Mouse (Mus musculus): ENCODE measurements around the gene Mxra8.

Mxra8 gene

GRCm38 (mm10) chr4:155839483-155839910 lies at the start of gene Mxra8:
Mxra8 (plus strand) TSS chr4:155839680.
- in situ Hi-C loops (cut with MboI; ENCODE audit: low sequenced_read_pairs) = no loop called here

DNA sequence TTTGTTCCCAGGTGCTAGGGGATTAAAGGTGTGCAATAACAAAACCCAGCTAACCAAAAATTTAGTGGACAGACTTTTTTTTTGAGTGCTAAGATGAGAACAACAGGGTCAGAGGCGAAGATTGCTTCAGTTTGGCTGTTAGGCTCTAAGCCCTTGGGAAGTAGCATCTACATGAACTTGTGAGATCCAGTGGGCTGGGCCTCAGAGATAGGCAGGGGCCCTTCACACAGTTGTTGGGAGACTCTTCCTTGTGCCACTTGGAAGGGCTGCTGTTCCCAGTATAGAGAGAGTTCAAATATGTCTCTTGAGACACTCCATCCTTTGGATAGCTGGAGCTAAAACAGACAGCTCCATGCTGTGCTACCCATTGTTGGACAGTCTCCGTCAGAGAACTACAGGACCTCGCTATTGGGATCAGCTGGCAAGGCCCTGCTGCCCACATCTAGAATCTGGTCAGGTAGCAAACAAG lies 49.4 kb upstream of the Mxra8 start, which contains the start of gene Ankrd65:
Gene Ankrd65, plus strand, starts transcription at position 419 of the 469 bp plus-strand sequence.
- in situ Hi-C loops (cut with MboI; ENCODE audit: low sequenced_read_pairs) = no loop called here

GRCm38 (mm10) chr4:155790650-155791161 lies 48.8 kb upstream of the Mxra8 start:
- in situ Hi-C loops (cut with MboI; ENCODE audit: low sequenced_read_pairs) = no loop called here

DNA sequence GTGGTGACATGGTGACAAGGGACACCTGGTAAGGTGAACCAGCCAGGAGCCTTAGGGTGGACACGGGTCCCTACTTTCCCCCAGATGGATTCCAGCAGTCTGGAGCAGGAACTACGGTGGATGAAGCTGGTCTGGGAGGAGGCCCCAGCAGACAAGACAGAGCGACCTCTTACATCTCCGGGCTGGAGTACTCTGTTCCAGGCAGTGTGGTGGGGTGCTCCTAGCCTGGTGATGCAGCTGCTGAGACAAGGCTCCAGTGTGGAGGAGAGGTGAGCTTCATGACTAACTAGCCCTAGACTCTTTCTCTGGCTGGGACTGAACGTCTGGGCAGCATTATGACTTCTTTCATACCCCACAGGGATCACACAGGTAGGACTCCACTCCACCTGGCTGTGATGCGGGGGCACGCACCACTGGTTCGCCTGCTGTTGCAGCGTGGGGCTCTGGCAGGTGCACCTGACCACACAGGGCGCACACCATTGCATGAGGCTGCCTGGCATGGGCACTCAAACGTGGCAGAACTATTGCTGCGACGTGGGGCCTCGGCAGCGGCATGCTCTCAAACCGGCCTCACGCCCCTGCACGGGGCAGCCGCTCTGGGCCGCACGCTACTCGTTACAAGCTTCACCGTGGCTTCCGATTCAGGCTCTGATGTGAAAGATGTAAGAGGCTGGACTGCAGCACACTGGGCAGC lies 48.1 kb upstream of the Mxra8 start:
- in situ Hi-C loops (cut with MboI; ENCODE audit: low sequenced_read_pairs) = no loop called here

DNA sequence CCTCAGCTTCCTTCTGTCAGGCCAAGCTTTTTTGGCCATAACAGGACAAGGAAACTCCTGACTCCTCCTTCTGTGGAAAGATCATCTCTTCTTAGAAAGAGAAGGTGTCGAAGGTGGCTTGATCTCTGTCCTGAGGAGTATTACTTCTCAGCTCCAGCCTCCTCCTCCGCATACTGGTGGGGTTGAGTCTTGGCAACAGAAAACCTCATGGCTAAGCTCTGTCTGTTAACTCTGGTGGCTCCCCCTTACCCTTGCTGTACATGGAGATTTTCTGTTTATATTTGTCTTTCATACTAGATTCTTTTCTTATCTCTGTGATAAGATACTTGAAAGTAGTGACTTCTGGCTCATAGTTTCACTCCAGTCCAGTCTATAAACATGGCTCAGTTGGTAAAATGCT lies 45.8 kb upstream of the Mxra8 start:
- in situ Hi-C loops (cut with MboI; ENCODE audit: low sequenced_read_pairs) = no loop called here

- in situ Hi-C loops (cut with MboI; ENCODE audit: low sequenced_read_pairs) = no loop called here
These were observed 37.4 kb upstream of the Mxra8 start for GRCm38 (mm10) chr4:155802075-155802474.

DNA sequence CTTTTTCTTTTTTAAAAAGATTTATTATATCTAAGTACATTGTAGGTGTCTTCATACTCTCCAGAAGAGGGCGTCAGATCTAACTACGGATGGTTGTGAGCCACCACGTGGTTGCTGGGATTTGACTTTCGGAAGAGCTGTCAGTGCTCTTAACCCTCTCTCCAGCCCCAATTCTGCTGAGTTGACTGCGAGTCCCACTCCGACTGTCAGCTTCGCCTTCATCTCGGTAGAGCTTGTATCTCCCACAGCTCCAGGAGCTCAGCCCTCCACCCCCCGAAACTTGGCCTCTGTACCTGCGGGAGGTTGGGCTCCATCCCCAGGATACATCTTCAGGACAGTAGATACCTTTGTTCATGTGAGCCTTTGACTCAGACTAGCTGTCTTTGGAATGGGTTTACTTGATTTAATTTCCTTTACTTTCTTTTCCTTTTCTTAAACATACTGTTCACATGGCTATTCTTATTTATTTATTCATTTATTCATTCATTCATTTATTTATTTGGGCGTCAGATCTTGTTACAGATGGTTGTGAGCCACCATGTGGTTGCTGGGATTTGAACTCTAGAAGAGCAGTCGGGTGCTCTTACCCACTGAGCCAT lies 36.6 kb upstream of the Mxra8 start, which contains the start of gene Mrpl20:
Gene Mrpl20, plus strand, starts transcription at position 138 of the 599 bp plus-strand sequence.
- in situ Hi-C loops (cut with MboI; ENCODE audit: low sequenced_read_pairs) = no loop called here

- in situ Hi-C loops (cut with MboI; ENCODE audit: low sequenced_read_pairs) = no loop called here
These were observed 36.0 kb upstream of the Mxra8 start for GRCm38 (mm10) chr4:155803340-155804041.

DNA sequence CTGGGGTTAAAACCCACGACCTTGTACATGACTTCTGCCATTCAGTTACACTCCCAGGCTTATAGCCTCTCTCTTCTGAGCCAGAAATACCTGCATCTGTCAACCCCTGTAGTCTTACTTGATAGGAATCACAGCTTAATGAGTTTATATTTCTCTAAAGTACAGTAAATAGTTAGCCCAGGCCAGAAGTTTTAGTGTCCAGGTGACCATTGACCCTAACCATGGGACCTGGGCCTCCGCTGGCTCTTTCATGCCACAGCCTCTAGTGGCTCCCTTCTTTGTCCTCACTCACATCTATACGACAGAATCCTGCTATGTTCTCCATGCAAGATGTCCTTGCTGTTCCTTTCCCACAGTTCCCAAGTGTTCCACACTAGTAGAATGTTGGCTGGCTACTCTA lies 31.6 kb upstream of the Mxra8 start:
- in situ Hi-C loops (cut with MboI; ENCODE audit: low sequenced_read_pairs) = no loop called here

GRCm38 (mm10) chr4:155811929-155812664 lies 27.4 kb upstream of the Mxra8 start, which contains the start of gene Ccnl2:
Ccnl2 (plus strand) TSS chr4:155812489.
- in situ Hi-C loops (cut with MboI; ENCODE audit: low sequenced_read_pairs) = no loop called here

DNA sequence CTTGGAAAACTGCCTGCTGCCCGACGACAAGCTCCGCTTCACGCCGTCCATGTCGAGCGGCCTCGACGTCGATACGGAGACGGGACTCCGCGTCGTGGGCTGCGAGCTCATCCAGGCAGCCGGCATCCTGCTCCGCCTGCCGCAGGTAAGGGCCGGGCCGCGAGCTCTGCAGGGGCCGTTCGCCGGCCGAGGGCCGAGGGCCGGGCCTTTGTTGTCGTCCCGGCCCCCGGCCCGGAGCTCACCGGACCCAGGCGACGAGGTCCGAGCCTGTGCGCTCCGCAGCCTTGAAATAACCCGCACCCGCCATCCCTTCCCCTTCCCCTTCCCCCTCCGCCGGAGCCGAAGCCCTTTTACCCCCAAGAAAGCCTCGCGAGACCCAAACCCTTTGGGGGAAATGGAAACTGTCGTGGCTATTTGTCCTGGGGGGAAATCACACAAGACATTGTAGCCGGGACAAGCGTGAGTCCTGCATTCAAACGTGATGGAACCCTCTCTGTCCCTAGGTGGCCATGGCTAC lies 26.8 kb upstream of the Mxra8 start:
- in situ Hi-C loops (cut with MboI; ENCODE audit: low sequenced_read_pairs) = no loop called here

DNA sequence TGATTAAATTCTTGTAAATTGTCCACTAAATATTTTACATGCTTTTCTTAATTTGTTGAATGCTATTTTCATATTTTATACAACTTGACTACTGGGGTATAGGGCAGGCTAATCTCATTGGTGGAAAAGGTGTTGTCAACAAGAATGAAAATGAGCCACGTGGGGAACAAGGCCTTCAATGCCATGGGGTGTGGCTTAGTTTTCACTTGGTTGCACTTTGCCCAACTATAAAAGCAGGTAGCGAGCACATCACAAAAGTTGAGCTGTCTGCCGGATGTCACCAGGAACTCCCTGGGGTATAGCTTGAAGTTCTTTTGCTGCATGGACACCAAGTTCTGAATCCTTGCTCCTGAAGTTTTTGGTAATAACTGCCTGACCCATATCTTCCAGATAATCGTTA lies 21.9 kb upstream of the Mxra8 start:
- in situ Hi-C loops (cut with MboI; ENCODE audit: low sequenced_read_pairs) = no loop called here

DNA sequence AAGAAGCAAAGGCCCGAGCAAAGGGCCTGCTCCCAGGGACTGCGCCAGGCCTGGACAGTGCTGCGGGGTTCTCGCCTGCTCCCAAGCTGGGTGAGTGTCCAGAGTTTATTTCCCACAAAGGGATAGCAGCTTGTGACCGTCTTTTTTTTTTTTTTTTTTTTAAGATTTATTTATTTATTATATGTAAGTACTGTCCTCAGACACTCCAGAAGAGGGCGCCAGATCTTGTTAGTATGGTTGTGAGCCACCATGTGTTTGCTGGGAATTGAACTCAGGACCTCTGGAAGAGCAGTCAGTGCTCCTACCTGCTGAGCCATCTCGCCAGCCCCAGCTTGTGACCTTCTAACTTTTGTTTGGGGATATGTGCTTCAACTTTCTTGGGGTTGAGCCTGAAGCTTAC lies 18.5 kb upstream of the Mxra8 start:
- in situ Hi-C loops (cut with MboI; ENCODE audit: low sequenced_read_pairs) = no loop called here

GRCm38 (mm10) chr4:155823443-155823842 lies 16.0 kb upstream of the Mxra8 start:
- in situ Hi-C loops (cut with MboI; ENCODE audit: low sequenced_read_pairs) = no loop called here

- in situ Hi-C loops (cut with MboI; ENCODE audit: low sequenced_read_pairs) = no loop called here
These were observed 9.6 kb upstream of the Mxra8 start for GRCm38 (mm10) chr4:155829866-155830265.

GRCm38 (mm10) chr4:155830596-155830995 lies 8.9 kb upstream of the Mxra8 start:
- in situ Hi-C loops (cut with MboI; ENCODE audit: low sequenced_read_pairs) = no loop called here

GRCm38 (mm10) chr4:155831205-155831766 lies 8.2 kb upstream of the Mxra8 start, which contains the start of gene Aurkaip1:
Aurkaip1 (plus strand) TSS chr4:155831272.
- in situ Hi-C loops (cut with MboI; ENCODE audit: low sequenced_read_pairs) = no loop called here

GRCm38 (mm10) chr4:155831831-155832230 lies 7.6 kb upstream of the Mxra8 start:
- in situ Hi-C loops (cut with MboI; ENCODE audit: low sequenced_read_pairs) = no loop called here

DNA sequence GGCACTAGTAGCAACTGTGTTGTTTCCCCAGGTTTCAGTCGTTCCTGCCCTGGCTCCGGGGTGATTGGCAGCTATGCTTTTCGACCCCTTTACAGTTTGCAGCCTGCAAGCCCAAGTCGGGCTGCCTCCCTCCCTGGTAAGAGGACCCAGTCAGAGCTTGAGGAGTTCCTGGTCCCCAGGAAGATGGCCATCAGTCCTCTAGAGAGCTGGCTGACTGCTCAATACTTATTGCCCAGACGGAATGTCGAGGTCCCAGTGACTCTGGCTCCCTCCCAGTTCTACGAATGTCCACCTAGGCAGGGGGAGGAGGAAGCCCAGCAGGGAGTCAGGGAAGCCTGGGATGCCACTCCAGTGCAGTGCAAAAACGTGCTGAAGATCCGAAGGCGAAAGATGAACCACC lies 7.2 kb upstream of the Mxra8 start:
- in situ Hi-C loops (cut with MboI; ENCODE audit: low sequenced_read_pairs) = no loop called here

DNA sequence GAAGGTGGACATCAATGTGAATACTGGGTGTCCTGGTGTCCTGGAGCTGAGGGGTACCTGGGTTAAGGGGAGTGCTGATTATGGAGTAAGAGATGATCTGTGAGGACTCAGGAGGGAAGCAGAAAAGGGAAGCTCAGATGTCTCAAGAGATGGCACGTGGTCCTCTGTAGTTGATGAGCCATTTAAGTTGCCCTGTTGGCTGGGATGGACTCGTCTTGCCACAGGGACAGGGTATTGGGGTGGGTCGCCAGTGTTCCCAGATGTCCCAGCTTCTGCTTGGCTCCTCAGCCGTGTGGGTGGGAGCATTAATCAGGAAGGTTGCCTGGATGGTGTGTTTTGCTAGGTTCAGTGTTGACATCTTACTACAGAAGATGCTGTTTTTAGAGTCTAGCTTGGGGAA lies 6.2 kb upstream of the Mxra8 start:
- in situ Hi-C loops (cut with MboI; ENCODE audit: low sequenced_read_pairs) = no loop called here

All from CH12F3 (cell line).